Comparison of ENCODE assay signal across 11 mouse cellular contexts in genomic region chr15:63163550-63164279, GRCm38 (mm10).
DNase-seq lines count a peak whose midpoint lies in the region; ATAC-seq and TF ChIP-seq lines count a peak whose summit lies in the region.
"Had no signal": no experiment of that assay in that cellular context is flagged by ENCODE, and none has a peak within 500 bp of the region (broad histone marks: within the 10 kb centered on the region; RNA-seq: fewer than 3 reads in every experiment).

No protein-coding gene starts in this region.

- WGBS in forebrain, embryonic 14.5 days: 73% methylated on average over 6 of the region's 6 CpGs
- 71% methylated on average over 6 of the region's 6 CpGs for WGBS in forebrain, embryonic 12.5 days
- WGBS in liver, embryonic 11.5 days: 40% methylated on average over 6 of the region's 6 CpGs
- 41% methylated on average over 6 of the region's 6 CpGs for WGBS in liver, postnatal 0 days (ENCODE audit: insufficient replicate concordance)
- WGBS in embryonic facial prominence, embryonic 14.5 days: 17% methylated on average over 6 of the region's 6 CpGs
- WGBS in neural tube, embryonic 13.5 days: 50% methylated on average over 6 of the region's 6 CpGs

- ATAC-seq in forebrain, embryonic 14.5 days: peak; percentile 15; the same call in 1 of the 2 replicates
- no peak for ATAC-seq in forebrain, embryonic 12.5 days (ENCODE audit: low FRiP score)
- ATAC-seq in liver, embryonic 11.5 days (replicated peaks; ENCODE audit: low FRiP score): no peak
- no peak for ATAC-seq in liver, postnatal 0 days
- no peak for ATAC-seq in embryonic facial prominence, embryonic 14.5 days (ENCODE audit: low read depth)
- peak; percentile 65; the same call in 1 of the 2 replicates for ATAC-seq in neural tube, embryonic 13.5 days (ENCODE audit: low read depth)
- ATAC-seq in frontal cortex, adult (ENCODE audit: low TSS enrichment): no peak
- ATAC-seq: Patski had no signal

- H3K27me3 ChIP-seq in forebrain, embryonic 14.5 days (replicated peaks; ENCODE audit: control insufficient read depth, insufficient read depth, low read length): no peaks in the 10 kb centered on the region
- no peaks in the 10 kb centered on the region for H3K27me3 ChIP-seq in forebrain, embryonic 12.5 days
- H3K27me3 ChIP-seq in liver, embryonic 11.5 days (replicated peaks; ENCODE audit: control insufficient read depth, insufficient read depth, low read length): no peaks in the 10 kb centered on the region
- H3K27me3 ChIP-seq in liver, postnatal 0 days (ENCODE audit: insufficient read depth, low read length): no peaks in the 10 kb centered on the region
- no peaks in the 10 kb centered on the region for H3K27me3 ChIP-seq in embryonic facial prominence, embryonic 14.5 days (replicated peaks; ENCODE audit: control insufficient read depth, insufficient read depth, low read length)
- no peaks in the 10 kb centered on the region for H3K27me3 ChIP-seq in neural tube, embryonic 13.5 days
- H3K27me3 ChIP-seq: Patski had no signal

- intact Hi-C loops in gastrocnemius, adult 2 months (cut with DNase I): no loop called here

- H3K9ac ChIP-seq in forebrain, embryonic 14.5 days (ENCODE audit: low read length): no peak overlapping the region
- H3K9ac ChIP-seq in forebrain, embryonic 12.5 days: no peak overlapping the region
- H3K9ac ChIP-seq in liver, embryonic 11.5 days (ENCODE audit: low read depth, low read length): no peak overlapping the region
- no peak overlapping the region for H3K9ac ChIP-seq in liver, postnatal 0 days (replicated peaks)
- no peak overlapping the region for H3K9ac ChIP-seq in embryonic facial prominence, embryonic 14.5 days (ENCODE audit: low read depth, low read length)
- no peak overlapping the region for H3K9ac ChIP-seq in neural tube, embryonic 13.5 days

- TF ChIP-seq EP300 in liver, postnatal 0 days (IDR thresholded peaks at IDR 0.05; ENCODE audit: low read depth): no peak

- H3K36me3 ChIP-seq in forebrain, embryonic 14.5 days (ENCODE audit: control insufficient read depth, insufficient read depth, low read length): no peaks in the 10 kb centered on the region
- no peaks in the 10 kb centered on the region for H3K36me3 ChIP-seq in forebrain, embryonic 12.5 days (replicated peaks)
- H3K36me3 ChIP-seq in liver, embryonic 11.5 days (ENCODE audit: control insufficient read depth, insufficient read depth, low read length): no peaks in the 10 kb centered on the region
- H3K36me3 ChIP-seq in liver, postnatal 0 days (replicated peaks; ENCODE audit: insufficient read depth, low read length): no peaks in the 10 kb centered on the region
- no peaks in the 10 kb centered on the region for H3K36me3 ChIP-seq in embryonic facial prominence, embryonic 14.5 days (ENCODE audit: control insufficient read depth, insufficient read depth, low read length)
- no peaks in the 10 kb centered on the region for H3K36me3 ChIP-seq in neural tube, embryonic 13.5 days

- no peaks in the 10 kb centered on the region for H3K9me3 ChIP-seq in forebrain, embryonic 14.5 days (replicated peaks; ENCODE audit: control insufficient read depth, low read length)
- H3K9me3 ChIP-seq in forebrain, embryonic 12.5 days: no peaks in the 10 kb centered on the region
- no peaks in the 10 kb centered on the region for H3K9me3 ChIP-seq in liver, embryonic 11.5 days (ENCODE audit: control insufficient read depth, low read length)
- H3K9me3 ChIP-seq in liver, postnatal 0 days (ENCODE audit: low read length): no peaks in the 10 kb centered on the region
- no peaks in the 10 kb centered on the region for H3K9me3 ChIP-seq in embryonic facial prominence, embryonic 14.5 days (ENCODE audit: control insufficient read depth, low read length)
- no peaks in the 10 kb centered on the region for H3K9me3 ChIP-seq in neural tube, embryonic 13.5 days

- no peak overlapping the region for H3K27ac ChIP-seq in forebrain, embryonic 14.5 days (ENCODE audit: low read depth, low read length)
- no peak overlapping the region for H3K27ac ChIP-seq in forebrain, embryonic 12.5 days
- H3K27ac ChIP-seq in liver, embryonic 11.5 days (ENCODE audit: low read depth, low read length): no peak overlapping the region
- H3K27ac ChIP-seq in liver, postnatal 0 days (ENCODE audit: low read depth): no peak overlapping the region
- no peak overlapping the region for H3K27ac ChIP-seq in embryonic facial prominence, embryonic 14.5 days (replicated peaks; ENCODE audit: low read depth, low read length)
- no peak overlapping the region for H3K27ac ChIP-seq in neural tube, embryonic 13.5 days (replicated peaks)
- H3K27ac ChIP-seq in gastrocnemius, adult 2 months: no peak overlapping the region

- H3K4me3 ChIP-seq in forebrain, embryonic 14.5 days (ENCODE audit: low read depth, low read length): no peak overlapping the region
- no peak overlapping the region for H3K4me3 ChIP-seq in forebrain, embryonic 12.5 days (replicated peaks)
- H3K4me3 ChIP-seq in liver, embryonic 11.5 days (ENCODE audit: low read depth, low read length): no peak overlapping the region
- H3K4me3 ChIP-seq in liver, postnatal 0 days (ENCODE audit: low read depth, low read length): no peak overlapping the region
- no peak overlapping the region for H3K4me3 ChIP-seq in embryonic facial prominence, embryonic 14.5 days (ENCODE audit: low read depth, low read length)
- H3K4me3 ChIP-seq in neural tube, embryonic 13.5 days: no peak overlapping the region
- no peak overlapping the region for H3K4me3 ChIP-seq in gastrocnemius, adult 2 months

- TF ChIP-seq CTCF in liver, postnatal 0 days (IDR thresholded peaks at IDR 0.05; ENCODE audit: low read depth): no peak
- TF ChIP-seq CTCF in gastrocnemius, adult 2 months (IDR thresholded peaks at IDR 0.05): no peak

- H3K4me1 ChIP-seq in forebrain, embryonic 14.5 days (ENCODE audit: control insufficient read depth, insufficient read depth, low read length): peaks cover 3% of the 10 kb centered on the region; the same call in 1 of the 2 replicates
- no peaks in the 10 kb centered on the region for H3K4me1 ChIP-seq in forebrain, embryonic 12.5 days
- no peaks in the 10 kb centered on the region; the same call in 1 of the 2 replicates for H3K4me1 ChIP-seq in liver, embryonic 11.5 days (replicated peaks; ENCODE audit: control insufficient read depth, insufficient read depth, low read length)
- H3K4me1 ChIP-seq in liver, postnatal 0 days (ENCODE audit: insufficient read depth): no peaks in the 10 kb centered on the region
- peaks cover 16% of the 10 kb centered on the region for H3K4me1 ChIP-seq in embryonic facial prominence, embryonic 14.5 days (ENCODE audit: control insufficient read depth, insufficient read depth, low read length)
- peaks cover 3% of the 10 kb centered on the region; the same call in 1 of the 2 replicates for H3K4me1 ChIP-seq in neural tube, embryonic 13.5 days (replicated peaks)

- DNase-seq in forebrain, embryonic 14.5 days (ENCODE audit: low spot score): no peak
- DNase-seq in liver, embryonic 11.5 days (ENCODE audit: low spot score): peak; percentile 33
- no peak for DNase-seq in liver, postnatal 0 days
- peak; percentile 21 for DNase-seq in embryonic facial prominence, embryonic 14.5 days (ENCODE audit: low spot score)
- no peak for DNase-seq in gastrocnemius, adult 2 months
- DNase-seq: gastrocnemius, postnatal 36 days; lung, postnatal 4 days had no signal

- no peak overlapping the region for H3K4me2 ChIP-seq in forebrain, embryonic 14.5 days (ENCODE audit: low read length)
- no peak overlapping the region for H3K4me2 ChIP-seq in forebrain, embryonic 12.5 days
- H3K4me2 ChIP-seq in liver, embryonic 11.5 days: no peak overlapping the region
- H3K4me2 ChIP-seq in liver, postnatal 0 days (ENCODE audit: low read depth, low read length): no peak overlapping the region
- H3K4me2 ChIP-seq in embryonic facial prominence, embryonic 14.5 days (ENCODE audit: low read depth, low read length): no peak overlapping the region
- H3K4me2 ChIP-seq in neural tube, embryonic 13.5 days: no peak overlapping the region

Comparison
In these comparisons a context has a peak if more than half of its experiments do, and no peak if none do; other contexts are left out.
1. ATAC-seq: peak in forebrain, embryonic 14.5 days (single experiment) and neural tube, embryonic 13.5 days (single experiment); none in forebrain, embryonic 12.5 days (single experiment), liver, embryonic 11.5 days (single experiment), liver, postnatal 0 days (single experiment), embryonic facial prominence, embryonic 14.5 days (single experiment) and frontal cortex, adult (single experiment).
2. DNase-seq: peak in liver, embryonic 11.5 days (single experiment) and embryonic facial prominence, embryonic 14.5 days (single experiment); none in forebrain, embryonic 14.5 days (single experiment), liver, postnatal 0 days (single experiment) and gastrocnemius, adult 2 months (single experiment).